Comparison of ENCODE assay signal across 11 mouse cellular contexts in genomic region chr17:5101157-5101556, GRCm38 (mm10).
A peak's percentile ranks its signal among the peaks of the same experiment; 100 is the strongest.
DNase-seq lines count a peak whose midpoint lies in the region; ATAC-seq and TF ChIP-seq lines count a peak whose summit lies in the region.
"Had no signal": no experiment of that assay in that cellular context is flagged by ENCODE, and none has a peak within 500 bp of the region (broad histone marks: within the 10 kb centered on the region; RNA-seq: fewer than 3 reads in every experiment).

No protein-coding gene starts in this region.

- no peak overlapping the region for H3K4me3 ChIP-seq in heart, embryonic 13.5 days
- no peak overlapping the region for H3K4me3 ChIP-seq in lung, postnatal 0 days (ENCODE audit: low read depth, low read length)
- no peak overlapping the region for H3K4me3 ChIP-seq in embryonic facial prominence, embryonic 15.5 days (replicated peaks)
- H3K4me3 ChIP-seq in kidney, embryonic 14.5 days (ENCODE audit: low read length): no peak overlapping the region

- no peak overlapping the region for H3K4me2 ChIP-seq in heart, embryonic 13.5 days
- no peak overlapping the region for H3K4me2 ChIP-seq in lung, postnatal 0 days (replicated peaks; ENCODE audit: low read depth, low read length)
- no peak overlapping the region for H3K4me2 ChIP-seq in embryonic facial prominence, embryonic 15.5 days (replicated peaks)
- no peak overlapping the region for H3K4me2 ChIP-seq in kidney, embryonic 14.5 days (replicated peaks; ENCODE audit: low read depth, low read length)

- no peaks in the 10 kb centered on the region; the same call in 1 of the 2 replicates for H3K36me3 ChIP-seq in heart, embryonic 13.5 days
- H3K36me3 ChIP-seq in lung, postnatal 0 days (ENCODE audit: insufficient read depth, low read length): no peaks in the 10 kb centered on the region
- no peaks in the 10 kb centered on the region for H3K36me3 ChIP-seq in embryonic facial prominence, embryonic 15.5 days
- peaks cover 3% of the 10 kb centered on the region for H3K36me3 ChIP-seq in kidney, embryonic 14.5 days (ENCODE audit: control insufficient read depth, insufficient read depth, low read length)

- ATAC-seq in heart, embryonic 13.5 days (ENCODE audit: extremely low read depth, insufficient number of reproducible peaks, low FRiP score, low TSS enrichment): no peak
- ATAC-seq in lung, postnatal 0 days: no peak
- ATAC-seq in embryonic facial prominence, embryonic 15.5 days (ENCODE audit: insufficient number of reproducible peaks, low FRiP score, low TSS enrichment, low read depth): no peak
- no peak for ATAC-seq in kidney, embryonic 14.5 days (ENCODE audit: low FRiP score, low TSS enrichment)
- ATAC-seq: intestine, postnatal 0 days had no signal

- intact Hi-C loops in heart, postnatal 14 days (cut with DNase I): no loop called here

- H3K9ac ChIP-seq in heart, embryonic 13.5 days: 0 out of 2 replicates have a peak overlapping the region, but pooled peaks have one; percentile 8
- no peak overlapping the region for H3K9ac ChIP-seq in lung, postnatal 0 days (replicated peaks; ENCODE audit: low read depth)
- H3K9ac ChIP-seq in embryonic facial prominence, embryonic 15.5 days: no peak overlapping the region
- H3K9ac ChIP-seq in kidney, embryonic 14.5 days (ENCODE audit: low read depth, low read length): no peak overlapping the region

- TF ChIP-seq CTCF in lung, postnatal 0 days (IDR thresholded peaks at IDR 0.05): no peak

- TF ChIP-seq EP300 in lung, postnatal 0 days (IDR thresholded peaks at IDR 0.05): no peak

- H3K4me1 ChIP-seq in heart, embryonic 13.5 days: peaks cover 84% of the 10 kb centered on the region
- H3K4me1 ChIP-seq in lung, postnatal 0 days (ENCODE audit: insufficient read depth, low read depth, low read length): peaks cover 22% of the 10 kb centered on the region; the same call in 1 of the 2 replicates
- H3K4me1 ChIP-seq in embryonic facial prominence, embryonic 15.5 days: peaks cover 34% of the 10 kb centered on the region
- H3K4me1 ChIP-seq in kidney, embryonic 14.5 days (ENCODE audit: control insufficient read depth, insufficient read depth, low read length): peaks cover 18% of the 10 kb centered on the region; the same call in 1 of the 2 replicates

- WGBS in heart, embryonic 13.5 days: 84% methylated on average over 8 of the region's 8 CpGs
- 83% methylated on average over 8 of the region's 8 CpGs for WGBS in lung, postnatal 0 days
- WGBS in embryonic facial prominence, embryonic 15.5 days: 65% methylated on average over 8 of the region's 8 CpGs
- 80% methylated on average over 8 of the region's 8 CpGs for WGBS in kidney, embryonic 14.5 days

- no peak for DNase-seq in heart, postnatal 14 days
- DNase-seq in lung, postnatal 0 days (ENCODE audit: low spot score): no peak
- no peak for DNase-seq in lung, adult 18-20 months
- DNase-seq in Muller cell, postnatal 12 days (ENCODE audit: inconsistent ontology term): peak; percentile 65
- no peak for DNase-seq in urinary bladder, postnatal 4 days (ENCODE audit: low spot score in 2 of 2)
- DNase-seq: midbrain, embryonic 14.5 days; right cerebral cortex, adult 18-20 months had no signal

- H3K9me3 ChIP-seq in heart, embryonic 13.5 days: no peaks in the 10 kb centered on the region
- no peaks in the 10 kb centered on the region for H3K9me3 ChIP-seq in lung, postnatal 0 days (ENCODE audit: low read length)
- H3K9me3 ChIP-seq in embryonic facial prominence, embryonic 15.5 days (replicated peaks): no peaks in the 10 kb centered on the region
- no peaks in the 10 kb centered on the region for H3K9me3 ChIP-seq in kidney, embryonic 14.5 days (ENCODE audit: control insufficient read depth, low read length)

- H3K27ac ChIP-seq in heart, embryonic 13.5 days (replicated peaks): no peak overlapping the region
- H3K27ac ChIP-seq in lung, postnatal 0 days (ENCODE audit: low read length): peak overlapping the region; percentile 14; the same call in 1 of the 2 replicates
- H3K27ac ChIP-seq in embryonic facial prominence, embryonic 15.5 days (replicated peaks): 0 out of 2 replicates have a peak overlapping the region, but pooled peaks have one; percentile 11
- no peak overlapping the region for H3K27ac ChIP-seq in kidney, embryonic 14.5 days (ENCODE audit: low read depth, low read length)

- H3K27me3 ChIP-seq in heart, embryonic 13.5 days (replicated peaks): peaks cover 16% of the 10 kb centered on the region
- no peaks in the 10 kb centered on the region for H3K27me3 ChIP-seq in lung, postnatal 0 days (replicated peaks; ENCODE audit: insufficient read depth, low read length)
- H3K27me3 ChIP-seq in embryonic facial prominence, embryonic 15.5 days: no peaks in the 10 kb centered on the region
- H3K27me3 ChIP-seq in kidney, embryonic 14.5 days (ENCODE audit: control insufficient read depth, insufficient read depth, low read length): no peaks in the 10 kb centered on the region

Comparison
In these comparisons a context has a peak if more than half of its experiments do, and no peak if none do; other contexts are left out.
1. H3K27ac ChIP-seq: peak in lung, postnatal 0 days (single experiment) and embryonic facial prominence, embryonic 15.5 days (single experiment); none in heart, embryonic 13.5 days (single experiment) and kidney, embryonic 14.5 days (single experiment).